Mouse (Mus musculus): Measurements from ENCODE around the gene Commd1.

Gene Commd1

DNA sequence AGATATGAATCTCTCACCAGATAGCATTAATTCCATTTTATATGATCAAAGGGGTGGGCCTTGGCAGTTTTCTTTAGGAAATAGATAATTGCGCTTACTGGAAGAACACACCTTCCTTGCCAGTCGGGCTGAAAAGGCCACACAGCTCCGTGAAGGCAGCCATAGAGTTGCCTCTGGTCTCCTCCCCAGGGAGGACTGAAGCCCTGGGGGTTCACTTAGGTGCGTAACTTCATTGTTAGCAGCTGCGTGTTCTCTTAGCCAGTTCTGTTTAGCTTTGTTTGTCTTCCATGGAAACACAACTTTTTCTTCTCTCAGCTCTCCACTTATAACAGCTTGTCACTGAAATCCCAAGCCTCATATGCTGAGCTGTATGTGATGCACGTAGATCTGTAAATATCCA lies 89.7 kb downstream of the Commd1 start:
- in situ Hi-C loops (cut with MboI, MseI) = no loop called here

DNA sequence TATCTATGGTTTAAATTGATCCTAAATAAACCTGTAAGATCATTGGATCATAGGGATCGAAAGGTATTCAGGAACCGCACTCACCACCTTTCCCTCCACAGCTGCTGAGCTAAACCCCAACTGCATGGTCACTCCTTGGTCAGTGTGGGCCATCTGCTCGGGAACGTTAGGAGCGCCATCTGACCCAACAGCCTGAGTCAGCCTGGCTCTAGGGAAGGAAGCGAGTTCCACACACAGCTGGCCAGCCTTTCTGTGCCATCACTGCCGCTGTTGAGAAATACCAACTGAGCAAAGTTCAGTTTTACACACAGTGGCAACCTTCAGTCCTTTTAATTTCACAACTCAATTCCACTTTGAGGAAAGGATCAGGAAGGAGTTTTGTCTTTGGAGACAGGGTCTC lies 90.3 kb downstream of the Commd1 start:
- in situ Hi-C loops (cut with MboI, MseI) = no loop called here

GRCm38 (mm10) chr11:22891242-22891641 lies 90.9 kb downstream of the Commd1 start:
- in situ Hi-C loops (cut with MboI, MseI) = no loop called here

DNA sequence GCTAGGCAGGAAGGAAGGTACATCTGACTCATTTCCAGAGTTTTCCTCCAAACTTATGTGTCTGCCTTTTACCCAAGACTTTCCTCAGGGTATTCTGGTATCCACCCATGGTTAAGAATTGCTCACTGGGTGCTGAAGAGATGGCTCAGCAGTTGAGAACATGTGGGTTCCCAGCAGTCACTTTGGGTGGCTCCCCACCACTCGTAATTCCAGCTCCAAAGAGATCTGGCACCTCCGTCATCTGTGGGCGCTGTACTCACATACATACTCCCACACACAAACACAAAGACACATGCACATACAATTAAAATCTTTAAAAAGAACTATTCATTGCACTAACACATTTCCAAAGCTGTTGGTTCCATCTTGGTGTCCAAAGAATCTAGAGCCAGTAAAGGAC lies 93.0 kb downstream of the Commd1 start:
- in situ Hi-C loops (cut with MboI, MseI) = no loop called here

DNA sequence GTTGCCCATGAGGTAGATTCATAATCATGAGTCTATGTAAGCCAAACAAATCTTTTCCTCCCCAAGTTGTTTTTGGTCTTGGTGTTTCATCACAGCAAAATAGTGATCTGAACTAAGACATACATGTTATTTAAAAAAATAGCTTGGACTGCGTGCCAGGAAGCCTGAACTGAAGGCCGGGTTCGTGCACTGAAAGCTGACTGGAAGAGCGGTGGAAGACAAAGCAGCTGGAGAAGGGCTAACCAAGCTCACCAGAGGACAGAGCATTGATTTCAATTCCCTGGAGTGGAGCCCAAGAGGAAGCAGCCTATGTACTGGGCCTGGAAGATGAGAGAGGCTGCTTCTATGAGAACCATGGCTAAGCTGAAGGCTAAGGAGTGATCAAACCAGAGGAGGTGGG lies 95.2 kb downstream of the Commd1 start:
- in situ Hi-C loops (cut with MboI, MseI) = no loop called here

DNA sequence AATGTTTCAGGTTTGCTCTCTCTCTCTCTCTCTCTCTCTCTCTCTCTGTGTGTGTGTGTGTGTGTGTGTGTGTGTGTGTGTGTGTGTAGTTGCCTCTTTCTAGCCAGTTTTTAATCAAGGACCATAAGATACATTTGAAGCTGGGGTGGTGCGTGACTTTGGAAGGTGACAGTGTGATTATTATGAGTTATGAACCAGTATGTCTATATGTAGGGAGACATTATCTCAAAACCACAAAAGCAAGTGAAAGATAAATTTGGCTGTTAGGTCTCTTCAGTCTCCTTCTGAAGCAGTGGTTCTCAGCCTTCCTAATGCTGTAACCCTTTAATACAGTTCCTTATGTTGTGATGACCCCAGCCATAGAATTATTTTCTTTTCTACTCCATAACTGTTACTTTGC lies 96.8 kb downstream of the Commd1 start:
- in situ Hi-C loops (cut with MboI, MseI) = no loop called here

GRCm38 (mm10) chr11:22883676-22884075 lies 98.5 kb downstream of the Commd1 start:
- in situ Hi-C loops (cut with MboI, MseI) = no loop called here

DNA sequence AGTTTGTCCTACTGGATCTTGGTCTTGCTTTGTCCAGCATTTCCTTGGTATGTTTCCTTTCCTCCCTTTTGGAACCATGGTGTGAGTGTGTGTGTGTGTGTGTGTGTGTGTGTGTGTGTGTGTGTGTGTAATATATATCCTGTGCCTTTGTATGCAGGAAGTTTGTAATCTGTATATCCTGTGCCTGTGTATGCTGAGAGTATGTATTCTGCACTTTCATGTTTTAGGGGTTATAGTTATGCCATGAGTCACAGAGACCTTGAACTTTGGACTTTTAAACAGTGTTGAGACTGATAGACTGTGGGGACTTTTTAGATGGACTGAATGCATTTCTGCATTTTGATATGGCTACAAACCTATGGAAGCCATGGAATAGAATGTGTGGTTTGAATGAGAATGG lies 99.3 kb downstream of the Commd1 start:
- in situ Hi-C loops (cut with MboI, MseI) = no loop called here

DNA sequence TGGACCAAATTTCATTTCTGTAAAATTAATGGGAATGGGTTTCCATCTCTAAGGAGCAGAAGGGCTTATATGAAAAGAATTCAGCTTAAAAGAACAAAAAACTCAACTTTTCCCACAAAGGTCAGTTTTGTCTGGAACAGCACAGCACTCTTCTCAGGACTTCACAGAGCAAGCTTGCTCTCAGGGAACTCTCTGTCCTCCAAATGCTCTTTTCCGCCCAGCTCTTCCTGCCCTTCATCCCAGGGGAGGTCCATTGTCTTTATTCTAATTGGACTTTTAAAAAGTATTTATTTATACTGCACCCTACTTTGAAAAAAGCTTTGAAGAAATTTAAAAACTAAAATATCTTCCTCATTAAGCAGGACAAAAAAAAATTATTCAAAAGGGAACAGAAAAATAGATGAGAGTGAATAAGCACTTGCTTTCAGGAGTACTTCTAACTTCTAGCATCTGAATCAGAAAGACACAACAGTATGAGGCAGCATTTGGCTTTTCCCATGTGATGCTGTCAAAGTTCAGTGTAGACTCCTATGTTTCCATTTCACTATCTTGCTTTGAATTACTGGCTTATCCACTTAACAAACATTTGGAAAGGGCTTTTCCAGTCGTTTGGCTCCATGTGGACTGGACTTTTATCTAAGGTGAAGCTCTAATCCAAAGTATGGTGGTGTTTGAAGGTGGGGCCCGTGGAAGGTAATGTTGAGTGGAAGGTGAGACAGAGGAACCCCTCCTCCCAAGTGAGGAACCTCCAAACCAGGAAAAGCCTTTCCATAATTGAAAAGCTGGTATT lies 101.6 kb downstream of the Commd1 start:
- in situ Hi-C loops (cut with MboI, MseI) = no loop called here

- in situ Hi-C loops (cut with MboI, MseI) = no loop called here
Measured at GRCm38 (mm10) chr11:22879645-22880044, 102.5 kb downstream of the Commd1 start.

GRCm38 (mm10) chr11:22876680-22877330 lies 105.4 kb downstream of the Commd1 start:
- in situ Hi-C loops (cut with MboI, MseI) = no loop called here

DNA sequence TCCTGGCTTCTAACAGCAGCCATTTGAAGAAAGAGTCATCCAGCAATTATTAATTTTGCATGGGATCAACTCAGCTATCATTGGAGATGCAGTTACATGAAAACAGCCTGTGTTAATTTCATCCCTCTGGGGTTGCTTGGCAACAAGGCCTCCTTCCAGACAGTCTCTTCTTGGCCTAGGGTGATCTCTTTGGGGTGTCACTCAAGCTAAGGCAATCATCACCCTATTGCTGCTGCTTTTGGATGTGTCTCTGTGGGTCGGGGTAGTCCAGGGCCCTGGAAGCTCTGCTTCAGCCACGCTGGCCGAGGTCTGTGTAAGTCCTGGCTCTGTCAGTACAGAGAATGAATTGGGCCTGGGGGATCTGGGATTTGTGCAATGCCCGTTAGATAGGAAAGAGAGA lies 106.9 kb downstream of the Commd1 start:
- in situ Hi-C loops (cut with MboI, MseI) = no loop called here

DNA sequence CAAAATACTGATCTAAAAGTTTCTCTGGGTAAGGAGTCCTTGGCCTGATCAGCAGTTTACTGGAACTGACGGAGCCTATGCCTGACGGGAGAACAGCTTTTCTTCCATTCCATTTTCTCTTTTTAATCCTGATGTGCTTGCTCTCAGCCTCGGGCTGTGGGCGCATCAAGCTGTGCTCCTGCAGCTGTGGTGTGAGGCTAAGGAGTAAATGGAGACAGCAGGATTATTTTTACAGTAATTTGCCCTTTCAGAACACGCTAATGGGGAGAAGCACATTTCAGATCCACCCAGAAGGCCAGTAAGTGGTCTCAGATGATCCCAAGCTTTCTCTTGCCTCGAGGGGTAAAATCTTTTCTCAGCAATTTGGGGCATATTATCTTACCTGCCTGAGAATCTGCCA lies 107.4 kb downstream of the Commd1 start:
- in situ Hi-C loops (cut with MboI, MseI) = no loop called here

DNA sequence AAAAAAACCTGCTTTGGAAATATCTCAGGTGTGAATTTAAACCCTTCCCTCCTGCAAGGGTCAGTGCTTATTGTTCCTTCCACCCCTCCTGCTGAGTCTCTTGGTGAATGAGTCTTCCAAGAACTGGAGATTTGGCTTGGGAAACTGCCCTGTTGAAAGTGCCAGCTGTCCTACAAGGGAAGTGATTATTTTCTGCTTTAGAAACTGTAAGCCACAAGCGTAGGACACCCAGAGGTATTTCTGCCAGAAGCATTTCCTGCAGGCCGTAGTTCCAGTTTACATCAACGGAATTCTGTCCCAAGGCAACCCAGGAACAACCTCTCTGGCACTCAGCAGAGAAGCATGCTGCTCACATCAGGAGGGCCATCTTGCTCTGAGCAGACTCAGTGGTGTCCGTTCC lies 108.8 kb downstream of the Commd1 start:
- in situ Hi-C loops (cut with MboI, MseI) = no loop called here

DNA sequence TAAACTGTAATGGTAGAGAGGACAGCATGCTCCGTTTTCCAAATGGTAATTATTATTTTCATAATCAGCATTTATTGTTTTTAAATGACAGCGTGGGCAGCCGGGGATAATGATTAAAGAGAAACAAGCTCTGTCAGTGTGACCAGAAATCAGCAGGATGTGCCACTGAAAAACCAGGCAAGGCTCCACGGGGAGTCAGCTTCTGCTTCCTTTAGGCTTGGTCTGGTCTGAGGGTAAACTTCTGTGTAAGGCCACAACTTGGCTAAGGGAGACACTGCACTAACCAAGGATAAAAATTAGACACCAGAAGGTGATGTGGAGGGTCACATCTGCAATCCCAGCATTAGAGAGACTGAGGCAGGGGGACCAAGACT lies 109.9 kb downstream of the Commd1 start:
- in situ Hi-C loops (cut with MboI, MseI) = no loop called here

DNA sequence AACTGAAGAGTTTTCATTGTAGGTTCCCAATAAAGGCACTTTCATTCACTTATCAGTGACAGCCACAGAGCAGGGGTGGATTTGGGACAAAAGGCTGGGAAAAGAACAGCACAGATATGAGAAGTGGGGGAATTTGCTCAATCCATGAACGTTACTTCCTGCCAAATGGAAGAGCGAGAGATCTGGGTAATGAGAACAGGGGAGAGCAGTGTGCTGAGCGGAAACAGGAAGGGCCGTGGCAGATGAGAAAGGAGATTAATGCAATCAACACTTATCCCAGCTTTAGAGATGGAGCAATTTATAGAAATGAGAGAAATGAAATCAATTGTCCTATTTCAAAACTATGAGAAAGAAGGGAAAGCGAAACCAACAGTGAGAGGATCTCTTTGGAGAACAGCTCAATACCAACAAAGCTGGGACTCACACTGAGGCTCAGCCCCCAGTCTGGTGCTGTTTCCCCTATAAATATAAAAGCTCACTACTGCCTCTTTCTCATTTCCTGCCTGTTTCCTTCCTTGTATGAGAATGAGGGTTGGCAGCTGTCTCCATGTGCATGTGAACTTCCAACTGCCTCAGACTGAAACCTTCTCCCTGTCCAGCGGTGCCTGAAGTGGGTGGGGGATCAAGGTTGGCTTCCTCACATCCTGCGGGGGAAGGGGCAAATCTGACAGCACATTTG lies 110.4 kb downstream of the Commd1 start:
- in situ Hi-C loops (cut with MboI, MseI) = no loop called here

DNA sequence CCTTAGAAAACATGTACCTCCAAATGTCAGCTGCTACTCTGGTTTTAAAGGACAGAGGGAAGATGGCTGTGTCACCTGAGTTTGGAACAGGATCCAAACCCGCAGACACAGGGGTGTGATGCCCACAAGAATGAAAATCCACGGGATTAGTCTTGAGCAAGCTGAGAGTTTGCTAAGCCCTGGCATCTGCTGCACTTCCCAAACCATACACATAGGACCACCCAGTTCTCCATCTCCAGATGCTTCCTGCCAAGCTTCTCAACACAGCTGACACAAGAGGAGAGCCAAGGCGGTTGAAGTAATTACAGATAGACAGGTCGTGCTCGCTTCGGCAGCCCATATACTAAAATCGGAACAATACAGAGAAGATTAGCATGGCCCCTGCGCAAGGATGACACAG lies 113.6 kb downstream of the Commd1 start:
- in situ Hi-C loops (cut with MboI, MseI) = no loop called here

- in situ Hi-C loops (cut with MboI, MseI) = no loop called here
Measured at GRCm38 (mm10) chr11:22867691-22868090, 114.5 kb downstream of the Commd1 start.

DNA sequence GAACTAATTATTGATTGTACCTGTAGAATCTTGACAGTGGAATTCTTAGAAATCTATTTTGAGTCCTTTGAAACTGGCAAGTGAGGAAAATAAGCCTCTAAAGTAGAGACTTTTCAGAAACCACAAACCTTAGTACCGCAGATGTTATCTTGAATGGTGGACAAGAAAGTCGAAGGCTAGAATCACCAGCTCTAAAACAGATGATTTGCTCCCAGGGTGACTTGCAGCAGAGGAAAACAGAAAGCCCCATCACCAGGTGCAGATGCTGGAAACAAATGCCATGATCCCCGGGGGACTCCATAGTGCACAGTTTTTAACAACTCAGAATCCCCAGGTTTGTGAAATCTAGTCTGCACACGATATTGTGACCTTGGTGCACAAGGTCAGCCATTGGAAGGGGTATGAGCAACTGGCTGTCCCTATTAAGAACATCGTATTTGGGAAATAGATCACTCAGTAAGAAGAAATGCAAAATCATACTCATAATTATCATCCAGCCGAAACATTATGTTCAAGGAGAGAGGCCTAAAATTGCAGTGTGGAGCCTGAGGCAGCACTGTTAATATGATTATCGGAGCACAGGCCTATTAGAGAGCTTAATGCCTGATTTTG lies 116.4 kb downstream of the Commd1 start:
- in situ Hi-C loops (cut with MboI, MseI) = no loop called here

DNA sequence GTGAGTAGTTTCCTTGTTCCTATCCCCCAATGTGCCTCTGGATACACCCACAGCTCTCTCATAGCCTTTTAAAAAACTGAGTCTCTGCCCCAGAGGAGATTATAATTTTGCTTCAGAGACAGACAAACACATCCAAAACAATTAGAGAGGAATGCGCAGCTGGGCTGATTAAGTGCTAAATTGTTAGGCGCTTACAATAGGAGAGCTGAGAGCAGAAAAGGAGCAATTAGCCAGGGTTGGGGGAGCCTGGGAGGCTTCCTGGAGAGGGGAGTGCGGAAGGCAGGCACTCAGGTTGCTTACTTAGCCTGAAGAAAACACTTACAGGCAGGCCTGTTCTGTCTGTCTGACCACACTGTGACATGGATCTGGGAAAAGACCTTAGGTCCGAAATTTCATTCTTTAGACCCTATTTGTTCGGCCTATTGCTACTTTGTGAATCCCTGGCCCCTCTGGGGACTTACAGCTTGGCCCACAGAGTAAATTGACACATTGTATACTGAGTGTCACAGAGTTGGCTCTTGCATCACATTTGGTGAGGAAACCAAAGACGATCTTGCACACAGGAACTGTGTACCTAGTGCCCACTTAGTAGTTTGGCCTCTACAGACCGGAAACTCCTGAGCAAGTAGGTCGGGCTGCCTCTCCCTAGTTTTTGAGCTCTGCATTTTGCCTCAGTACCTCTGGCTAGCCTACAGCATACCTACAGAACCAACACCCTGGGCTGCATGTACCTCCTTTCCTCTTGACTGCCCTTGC lies 117.7 kb downstream of the Commd1 start:
- in situ Hi-C loops (cut with MboI, MseI) = no loop called here

DNA sequence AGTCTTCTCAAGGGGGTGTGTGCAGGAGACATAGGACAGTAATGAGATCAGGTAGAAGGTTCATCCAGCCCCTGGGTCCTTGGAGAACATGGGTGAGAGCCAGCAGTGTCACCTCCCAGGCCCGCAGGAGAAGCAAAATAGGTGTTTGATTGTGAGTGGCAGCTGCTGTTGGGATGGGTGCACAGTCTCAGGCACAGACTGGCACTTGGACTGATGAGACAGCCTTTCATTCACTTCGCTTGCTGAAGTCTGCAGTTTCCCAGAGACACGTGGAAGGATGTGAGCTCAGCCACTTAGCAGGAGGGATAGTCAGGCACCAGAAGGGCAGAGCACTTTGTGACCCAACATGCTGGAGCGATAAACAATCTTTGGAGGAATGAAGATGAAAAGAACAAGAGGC lies 118.6 kb downstream of the Commd1 start:
- in situ Hi-C loops (cut with MboI, MseI) = no loop called here

DNA sequence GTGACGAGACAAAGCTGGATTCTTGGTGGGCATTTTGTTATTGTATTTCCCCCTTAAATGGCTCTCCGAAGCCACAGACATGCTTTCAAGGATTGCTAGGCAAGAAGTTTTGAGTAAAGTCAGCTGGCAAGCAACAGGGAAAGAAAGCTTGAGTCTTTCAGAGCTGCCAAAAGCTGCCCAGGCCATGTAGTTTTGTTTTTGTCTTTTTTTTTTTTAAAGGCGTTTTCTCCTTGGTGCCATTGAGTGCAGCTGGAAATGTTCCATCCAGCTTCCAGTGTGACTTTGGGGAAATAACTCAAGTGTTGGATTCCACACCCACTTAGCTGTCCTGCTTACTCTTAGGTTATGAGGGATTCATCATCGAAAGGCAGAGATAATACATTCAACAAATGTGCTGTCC lies 120.9 kb downstream of the Commd1 start:
- in situ Hi-C loops (cut with MboI, MseI) = no loop called here

All from T-helper 1 cell (primary cell).